Mouse (Mus musculus) splenic B cell, adult 2 months (primary cell): ENCODE measurements around the gene Zc3h12b.
A peak's percentile ranks its signal among the peaks of the same experiment; 100 is the strongest.

ENCODE experiments used
- DNase-seq: peaks from one replicate; pipeline ENCODE4 v3.0.0-alpha.2; 2011; ENCODE audit warnings: low read depth, low spot score
- H3K27me3 ChIP-seq: 2 replicates; pipeline ENCODE4 v1.6.1; 2012; ENCODE audit warnings: mild to moderate bottlenecking, low read length, moderate library complexity, mixed read lengths; ENCODE audit not compliant: control insufficient read depth, poor library complexity, insufficient read depth, severe bottlenecking
- H3K36me3 ChIP-seq: 2 replicates; pipeline ENCODE4 v1.6.1; 2012; ENCODE audit warnings: mild to moderate bottlenecking, low read length, moderate library complexity, mixed read lengths; ENCODE audit not compliant: control insufficient read depth, poor library complexity, insufficient read depth, severe bottlenecking

The Zc3h12b gene

GRCm38 (mm10) chrX:95963366-95963765, 251.9 kb downstream of the Zc3h12b start:
- H3K36me3 ChIP-seq, result no peaks in the 10 kb centered on the region

GRCm38 (mm10) chrX:95965036-95965435, 253.6 kb downstream of the Zc3h12b start:
- Histone ChIP-seq H3K36me3 (no peaks in the 10 kb centered on the region), H3K27me3 (no peaks in the 10 kb centered on the region)
- no peak for DNase-seq

More at GRCm38 (mm10) chrX:95963366-95963765, 251.9 kb downstream of the Zc3h12b start:
- DNase-seq, result no peak
- no peaks in the 10 kb centered on the region for H3K27me3 ChIP-seq

GRCm38 (mm10) chrX:95967847-95968593, 256.5 kb downstream of the Zc3h12b start:
- no peaks in the 10 kb centered on the region for H3K36me3 ChIP-seq
- no peaks in the 10 kb centered on the region for H3K27me3 ChIP-seq
- DNase-seq, result peak; percentile 83

- DNase-seq, result peak; percentile 87
- H3K27me3 ChIP-seq, result no peaks in the 10 kb centered on the region
Observed at GRCm38 (mm10) chrX:95968594-95968965, 257.1 kb downstream of the Zc3h12b start.

GRCm38 (mm10) chrX:95969116-95969515, 257.6 kb downstream of the Zc3h12b start:
- DNase-seq, result no peak
- Histone ChIP-seq H3K27me3 (no peaks in the 10 kb centered on the region), H3K36me3 (no peaks in the 10 kb centered on the region)

More at GRCm38 (mm10) chrX:95968594-95968965, 257.1 kb downstream of the Zc3h12b start:
- no peaks in the 10 kb centered on the region for H3K36me3 ChIP-seq

GRCm38 (mm10) chrX:95969936-95970335, 258.5 kb downstream of the Zc3h12b start:
- Histone ChIP-seq H3K36me3 (no peaks in the 10 kb centered on the region), H3K27me3 (no peaks in the 10 kb centered on the region)
- DNase-seq, result no peak
